Mouse (Mus musculus) myocyte (in vitro differentiated cells): ENCODE data around the gene Ets1. TPM values are rescaled to one million over a fixed set of nuclear protein-coding genes. Genes with fewer than 3 reads are reported as not detected.

Source experiments
- H3K27me3 ChIP-seq: one replicate; pipeline ENCODE4 v1.6.1; 2011; ENCODE audit not compliant: control insufficient read depth, insufficient read depth, insufficient read length
- H3K36me3 ChIP-seq: one replicate; pipeline ENCODE4 v1.6.1; 2011; ENCODE audit not compliant: control insufficient read depth, insufficient read depth
- H3K4me2 ChIP-seq: one replicate; pipeline ENCODE4 v1.6.1; 2011; ENCODE audit warnings: low read depth, control low read depth
- H3K4me3 ChIP-seq: one replicate; pipeline ENCODE4 v1.5.1; 2011; ENCODE audit warnings: mild to moderate bottlenecking, control low read depth, moderate library complexity
- H3K79me2 ChIP-seq: one replicate; pipeline ENCODE4 v1.6.1; 2011; ENCODE audit not compliant: control insufficient read depth, insufficient read depth
- H3ac ChIP-seq: one replicate; pipeline ENCODE4 v1.6.1; 2011; ENCODE audit not compliant: control insufficient read depth, insufficient read length
- CEBPB ChIP-seq: IDR thresholded peaks from 2 replicates; pipeline ENCODE4 v1.6.1; 2011; ENCODE audit warnings: mild to moderate bottlenecking, moderate library complexity; ENCODE audit not compliant: poor library complexity, insufficient read depth, severe bottlenecking
- E2F4 ChIP-seq: IDR thresholded peaks from one replicate; pipeline ENCODE4 v1.6.1; 2011; ENCODE audit warnings: mild to moderate bottlenecking, control low read depth, moderate library complexity; ENCODE audit not compliant: insufficient read depth
- MAX ChIP-seq: IDR thresholded peaks from one replicate; pipeline ENCODE4 v1.6.1; 2011; ENCODE audit warnings: low read depth, mild to moderate bottlenecking, control low read depth
- MYOD1 ChIP-seq, 3 experiments: IDR thresholded peaks; one replicate each; pipeline ENCODE4 v1.6.1; 2011; ENCODE audit warnings: control low read depth in 2 of 3, low read depth in 2 of 3, mild to moderate bottlenecking in 2 of 3, moderate library complexity in 1 of 3; ENCODE audit not compliant: insufficient read length in 2 of 3, control insufficient read depth in 1 of 3
- MYOG ChIP-seq, 3 experiments: IDR thresholded peaks; one replicate each; pipeline ENCODE4 v1.6.1; 2011; ENCODE audit warnings: control low read depth in 2 of 3, low read depth in 2 of 3, mild to moderate bottlenecking in 2 of 3; ENCODE audit not compliant: insufficient read length in 2 of 3, control insufficient read depth in 1 of 3, insufficient read depth in 1 of 3
- POLR2A ChIP-seq: IDR thresholded peaks from one replicate; pipeline ENCODE4 v1.6.1; 2011; ENCODE audit warnings: low read depth, mild to moderate bottlenecking, control low read depth, moderate library complexity; ENCODE audit not compliant: insufficient read length
- POLR2AphosphoS2 ChIP-seq: IDR thresholded peaks from one replicate; pipeline ENCODE4 v1.6.1; 2011; ENCODE audit warnings: low read depth, control low read depth; ENCODE audit not compliant: insufficient read length
- REST ChIP-seq: IDR thresholded peaks from one replicate; pipeline ENCODE4 v1.6.1; 2011; ENCODE audit warnings: mild to moderate bottlenecking, control low read depth, moderate library complexity; ENCODE audit not compliant: insufficient read depth, insufficient read length
- SRF ChIP-seq: IDR thresholded peaks from one replicate; pipeline ENCODE4 v1.6.1; 2011; ENCODE audit warnings: low read depth; ENCODE audit not compliant: control insufficient read depth, insufficient read length
- TCF12 ChIP-seq: IDR thresholded peaks from one replicate; pipeline ENCODE4 v1.6.1; 2011; ENCODE audit warnings: mild to moderate bottlenecking, control low read depth; ENCODE audit not compliant: poor library complexity, insufficient read depth, severe bottlenecking
- TCF3 ChIP-seq: IDR thresholded peaks from one replicate; pipeline ENCODE4 v1.6.1; 2011; ENCODE audit warnings: low read depth, control low read depth; ENCODE audit not compliant: insufficient read length
- USF1 ChIP-seq: IDR thresholded peaks from one replicate; pipeline ENCODE4 v1.6.1; 2011; ENCODE audit warnings: low read depth, mild to moderate bottlenecking, control low read depth, moderate library complexity
- polyA plus RNA-seq: library from polyadenylated mRNA; unstranded; fragments of >200 nt; fragmentation: generic; extraction: Trizol; gene quantifications from one replicate; pipeline ENCODE4 v1.2.1, GENCODE M21; 2012; ENCODE audit warnings: missing spikeins

Gene Ets1
- polyA plus RNA-seq, 1 experiment: 5.4 TPM

DNA sequence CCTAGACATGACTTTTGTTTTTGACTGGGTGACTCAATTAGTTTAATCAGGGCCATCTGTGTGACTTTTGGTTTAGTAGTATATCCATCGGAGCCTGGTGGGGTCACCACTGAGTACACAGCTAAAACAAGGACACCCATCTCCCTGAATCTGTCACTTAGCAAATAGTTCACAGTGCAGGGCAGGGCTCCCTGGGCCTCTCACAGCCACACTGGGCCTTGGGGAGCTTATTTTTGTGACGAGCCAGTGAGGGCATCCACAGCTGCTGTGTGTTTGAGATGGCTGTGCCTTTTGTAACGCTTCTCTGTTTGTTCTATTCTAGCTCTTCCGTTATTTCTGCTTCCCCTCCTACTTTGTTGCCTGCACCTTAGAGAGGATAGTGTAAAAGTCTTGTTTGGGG is 90.6 kb downstream of the Ets1 start:
- H3K4me3 ChIP-seq: no peak overlapping the region
- no peaks in the 10 kb centered on the region for H3K27me3 ChIP-seq
- H3K79me2 ChIP-seq: peaks cover 35% of the 10 kb centered on the region
- TF ChIP-seq REST (no peak), E2F4 (no peak), POLR2A (no peak), MYOD1 (IDR thresholded peaks at IDR 0.05; ENCODE audit: control insufficient read depth in 1 of 3, insufficient read length in 2 of 3, low read depth in 2 of 3) (no peak), CEBPB (no peak), MAX (no peak), USF1 (no peak), TCF12 (no peak), POLR2AphosphoS2 (no peak), MYOG (IDR thresholded peaks at IDR 0.05; ENCODE audit: control insufficient read depth in 1 of 3, insufficient read depth in 1 of 3, insufficient read length in 2 of 3, low read depth in 2 of 3) (no peak), TCF3 (no peak), SRF (no peak)
- H3ac ChIP-seq: no peak overlapping the region
- no peak overlapping the region for H3K4me2 ChIP-seq
- no peaks in the 10 kb centered on the region for H3K36me3 ChIP-seq

DNA sequence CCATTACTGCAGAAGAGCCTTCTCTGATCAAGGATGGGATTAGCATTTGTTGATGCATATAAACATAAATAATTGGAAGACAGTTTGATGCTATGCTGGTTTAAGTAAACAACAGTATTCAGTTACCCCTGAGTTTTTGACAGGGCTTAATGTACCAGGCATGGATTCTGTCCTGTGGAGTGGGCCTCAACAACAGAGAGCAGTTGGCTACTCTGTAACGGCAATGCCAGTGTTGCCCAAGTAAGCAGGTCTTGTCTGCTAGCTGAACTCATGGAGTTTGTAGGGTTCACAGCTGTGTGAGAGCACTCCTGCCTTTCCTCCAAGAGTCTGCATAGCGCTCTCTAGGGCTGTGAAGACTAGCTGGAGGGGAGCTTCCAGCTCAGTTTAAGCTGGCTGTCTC is 91.0 kb downstream of the Ets1 start:
- H3K4me3 ChIP-seq: no peak overlapping the region
- no peak overlapping the region for H3K4me2 ChIP-seq
- H3ac ChIP-seq: no peak overlapping the region
- H3K27me3 ChIP-seq: no peaks in the 10 kb centered on the region
- no peaks in the 10 kb centered on the region for H3K36me3 ChIP-seq
- H3K79me2 ChIP-seq: peaks cover 35% of the 10 kb centered on the region
- TF ChIP-seq MYOG (IDR thresholded peaks at IDR 0.05; ENCODE audit: control insufficient read depth in 1 of 3, insufficient read depth in 1 of 3, insufficient read length in 2 of 3, low read depth in 2 of 3) (no peak), MAX (no peak), SRF (no peak), CEBPB (no peak), TCF12 (no peak), POLR2AphosphoS2 (no peak), MYOD1 (IDR thresholded peaks at IDR 0.05; ENCODE audit: control insufficient read depth in 1 of 3, insufficient read length in 2 of 3, low read depth in 2 of 3) (no peak), REST (no peak)

DNA sequence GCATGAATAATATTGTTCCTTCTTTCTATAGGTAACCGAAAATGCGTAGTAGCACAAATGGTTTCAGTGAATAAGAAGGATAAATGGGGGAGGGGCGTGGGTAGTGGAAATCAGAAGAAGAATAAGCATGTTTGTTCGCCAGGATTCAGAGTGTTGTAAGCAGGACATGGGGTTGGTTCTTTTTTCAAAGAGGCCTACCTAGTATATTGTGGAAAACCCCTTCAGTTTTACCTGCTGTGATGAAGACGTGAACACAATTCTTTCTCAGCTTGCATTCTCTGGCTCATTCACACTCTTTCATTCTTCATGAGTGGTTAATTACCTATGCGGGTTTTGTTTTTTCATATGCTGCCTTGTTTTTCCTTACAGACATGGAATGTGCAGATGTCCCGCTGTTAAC is 92.3 kb downstream of the Ets1 start:
- no peak overlapping the region for H3ac ChIP-seq
- H3K79me2 ChIP-seq: peaks cover 25% of the 10 kb centered on the region
- TF ChIP-seq MYOD1 (IDR thresholded peaks at IDR 0.05; ENCODE audit: control insufficient read depth in 1 of 3, insufficient read length in 2 of 3, low read depth in 2 of 3) (no peak), SRF (no peak)
- H3K27me3 ChIP-seq: no peaks in the 10 kb centered on the region
- H3K36me3 ChIP-seq: peaks cover 4% of the 10 kb centered on the region
- no peak overlapping the region for H3K4me2 ChIP-seq
- H3K4me3 ChIP-seq: no peak overlapping the region

DNA sequence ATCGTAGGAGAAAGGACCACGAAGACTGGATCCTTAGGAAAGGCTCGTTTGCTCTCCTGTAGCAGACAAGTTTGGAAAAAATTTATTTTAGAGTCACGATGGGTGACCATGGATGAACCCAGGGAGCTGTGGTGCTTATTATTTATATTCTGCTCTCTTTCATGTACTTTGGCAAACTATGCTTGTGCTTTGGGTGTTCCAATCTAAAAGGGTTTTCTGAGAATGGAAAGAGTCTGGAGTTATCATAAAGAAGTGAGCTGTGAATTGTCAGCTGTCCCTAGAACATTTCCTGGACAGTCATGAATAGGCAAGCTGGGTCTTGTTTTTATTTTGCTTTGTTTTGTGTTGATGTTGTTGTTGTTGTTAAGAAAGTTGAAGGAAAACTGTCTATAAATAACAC is 92.8 kb downstream of the Ets1 start:
- H3K79me2 ChIP-seq: peaks cover 20% of the 10 kb centered on the region
- no peak overlapping the region for H3K4me3 ChIP-seq
- no peaks in the 10 kb centered on the region for H3K27me3 ChIP-seq
- no peak overlapping the region for H3ac ChIP-seq
- H3K36me3 ChIP-seq: peaks cover 6% of the 10 kb centered on the region
- TF ChIP-seq E2F4 (no peak), REST (no peak), MAX (no peak), TCF12 (no peak), POLR2A (no peak), MYOG (IDR thresholded peaks at IDR 0.05; ENCODE audit: control insufficient read depth in 1 of 3, insufficient read depth in 1 of 3, insufficient read length in 2 of 3, low read depth in 2 of 3) (no peak), CEBPB (no peak), SRF (no peak)
- H3K4me2 ChIP-seq: no peak overlapping the region

DNA sequence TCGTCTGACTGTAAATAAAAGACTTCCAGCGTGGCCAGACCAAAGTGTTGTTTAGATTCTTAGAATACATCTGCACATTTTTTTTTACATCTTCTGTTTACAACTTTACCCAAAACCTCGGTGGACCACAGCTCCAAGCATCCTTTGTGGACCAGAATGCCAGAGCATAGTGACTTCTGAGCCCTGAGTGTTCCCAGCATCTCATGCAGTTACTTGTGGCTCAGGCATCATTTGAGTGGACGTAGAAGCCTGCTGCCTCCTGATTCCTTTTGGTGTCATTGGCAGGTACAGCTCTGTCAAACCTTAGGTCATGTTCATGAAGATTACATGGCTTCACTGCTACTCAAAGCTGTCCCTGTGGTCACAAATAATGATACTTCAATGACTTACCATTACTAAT is 93.2 kb downstream of the Ets1 start:
- no peak overlapping the region for H3ac ChIP-seq
- H3K36me3 ChIP-seq: peaks cover 10% of the 10 kb centered on the region
- no peaks in the 10 kb centered on the region for H3K27me3 ChIP-seq
- TF ChIP-seq TCF12: no peak
- TF ChIP-seq E2F4: no peak
- TF ChIP-seq MAX: no peak
- TF ChIP-seq SRF: no peak
- TF ChIP-seq POLR2A: no peak
- TF ChIP-seq MYOD1 (IDR thresholded peaks at IDR 0.05; ENCODE audit: control insufficient read depth in 1 of 3, insufficient read length in 2 of 3, low read depth in 2 of 3): no peak
- TF ChIP-seq CEBPB: no peak
- no peak for TF ChIP-seq POLR2AphosphoS2
- TF ChIP-seq MYOG (IDR thresholded peaks at IDR 0.05; ENCODE audit: control insufficient read depth in 1 of 3, insufficient read depth in 1 of 3, insufficient read length in 2 of 3, low read depth in 2 of 3): no peak
- TF ChIP-seq TCF3: no peak
- TF ChIP-seq REST: no peak
- TF ChIP-seq USF1: no peak
- H3K79me2 ChIP-seq: peaks cover 16% of the 10 kb centered on the region
- no peak overlapping the region for H3K4me2 ChIP-seq
- no peak overlapping the region for H3K4me3 ChIP-seq
